Mouse (Mus musculus) yolk sac, embryonic 10.5 days (tissue): ENCODE measurements around the gene Hist1h2br.
"Not testable (repeated sequence)": the region's sequence is repeated elsewhere in the genome, so short reads cannot be mapped to it uniquely, and the experiment has no call there.

Experiments used
- DNase-seq: peaks from one replicate; pipeline ENCODE4 v3.0.0-alpha.2; 2017; ENCODE audit warnings: low spot score

Gene Hist1h2br

DNA sequence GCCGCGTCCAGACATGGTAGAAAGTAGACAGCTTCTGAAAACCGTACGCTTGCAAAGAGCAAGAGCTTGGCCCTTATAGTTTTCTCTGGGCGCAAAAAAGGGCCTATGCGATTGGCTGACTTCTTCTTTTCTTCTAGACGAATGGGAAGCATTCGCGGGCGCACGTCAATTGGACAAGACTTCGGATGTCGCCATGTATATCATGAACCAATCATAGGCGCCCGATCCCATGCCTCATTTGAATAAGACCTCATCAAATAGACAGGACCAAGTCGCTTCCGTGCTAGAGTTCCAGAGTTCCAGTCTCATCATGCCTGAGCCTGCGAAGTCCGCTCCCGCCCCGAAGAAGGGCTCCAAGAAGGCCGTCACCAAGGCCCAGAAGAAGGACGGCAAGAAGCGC lies at the start of gene Hist1h2br, which contains the start of gene Hist1h2ap:
TSS of gene Hist1h2br (plus strand) at position 283 of the 400 bp plus-strand sequence.
TSS of gene Hist1h2ap (minus strand) at position 47 of the 400 bp plus-strand sequence.
- not testable (repeated sequence) for DNase-seq

DNA sequence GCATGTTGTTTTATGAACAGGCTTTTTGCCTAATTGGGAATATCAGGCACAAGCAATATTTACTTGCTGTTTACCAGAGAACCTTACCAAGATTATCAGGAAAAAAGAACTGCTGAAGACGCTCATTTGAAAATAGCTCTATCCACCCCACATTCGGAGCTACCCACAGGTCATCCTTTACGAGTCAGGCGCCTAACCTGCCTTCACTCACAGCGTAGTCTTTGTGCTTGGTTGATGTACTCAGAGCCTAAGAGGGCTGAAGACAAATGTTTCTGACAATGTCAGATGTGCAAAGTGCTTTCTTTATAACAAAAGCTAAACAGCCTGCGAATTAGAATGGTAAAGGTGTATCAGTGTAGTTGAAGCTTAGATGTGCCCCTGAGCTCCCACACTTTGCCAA lies 49.2 kb upstream of the Hist1h2br start:
- peak; percentile 11 for DNase-seq

- peak; percentile 53 for DNase-seq
Observed at GRCm38 (mm10) chr13:21786189-21786898, 47.2 kb upstream of the Hist1h2br start.

- peak; percentile 96 for DNase-seq
Observed at GRCm38 (mm10) chr13:21786899-21787629, 46.5 kb upstream of the Hist1h2br start, which contains the start of the genes Hist1h2an and Hist1h2bp. Gene Hist1h2an (minus strand): TSS chr13:21787218. Gene Hist1h2bp (plus strand): TSS chr13:21787461.

DNA sequence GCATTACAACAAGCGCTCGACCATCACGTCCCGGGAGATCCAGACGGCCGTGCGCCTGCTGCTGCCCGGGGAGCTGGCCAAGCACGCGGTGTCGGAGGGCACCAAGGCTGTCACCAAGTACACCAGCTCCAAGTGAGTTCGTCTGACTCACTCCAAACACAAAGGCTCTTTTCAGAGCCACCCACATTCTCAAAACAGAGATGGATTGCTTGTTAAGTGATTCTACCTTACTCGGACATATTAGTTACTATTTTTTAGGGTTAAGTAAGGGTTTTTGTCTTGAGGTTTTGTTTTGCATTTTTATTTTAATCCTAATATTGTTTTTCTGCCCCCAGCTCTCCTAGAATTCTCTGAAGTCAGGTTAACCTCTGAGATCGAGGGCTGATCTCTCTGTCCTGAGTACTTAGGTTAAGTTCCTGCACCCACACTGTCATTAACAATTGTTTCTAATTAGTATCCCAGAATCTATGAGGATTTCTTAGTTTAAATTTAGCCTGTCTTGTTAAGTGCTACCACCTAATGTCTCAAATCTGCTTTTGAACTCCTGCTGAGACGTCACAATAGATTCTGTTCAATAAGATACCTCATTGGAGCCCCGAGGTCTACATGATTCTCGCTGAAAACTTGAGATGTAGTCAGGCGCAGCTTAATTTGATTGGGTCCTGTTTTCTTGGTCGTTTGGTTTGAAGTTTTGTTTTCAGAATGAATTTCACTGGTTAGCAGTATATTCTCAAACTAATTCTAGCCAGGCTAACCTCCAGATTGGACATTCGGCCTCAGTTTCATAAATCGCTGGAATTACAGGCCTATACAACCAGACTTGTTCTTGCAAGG lies 45.6 kb upstream of the Hist1h2br start:
- DNase-seq, result peak; percentile 26

DNA sequence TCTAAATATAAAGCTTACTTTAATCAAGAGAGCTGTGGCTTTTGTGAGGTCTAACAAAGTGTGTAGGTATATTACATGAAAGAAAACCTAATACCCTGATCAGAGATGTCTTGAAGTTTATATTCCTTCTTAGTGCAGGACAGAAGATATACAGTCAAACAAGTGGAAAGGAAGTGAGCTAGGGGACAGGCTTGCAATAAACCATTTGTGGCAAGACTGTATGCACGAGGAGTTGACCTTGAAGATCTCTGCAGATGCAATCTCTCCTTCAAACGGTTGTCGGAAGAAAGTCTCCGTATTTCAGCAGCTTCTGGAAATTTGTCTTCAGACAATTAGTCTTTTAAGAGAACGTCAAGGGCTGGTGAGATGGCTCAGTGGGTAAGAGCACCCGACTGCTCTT lies 43.6 kb upstream of the Hist1h2br start:
- no peak for DNase-seq

GRCm38 (mm10) chr13:21790601-21791283 lies 42.8 kb upstream of the Hist1h2br start:
- DNase-seq, result peak; percentile 58

DNA sequence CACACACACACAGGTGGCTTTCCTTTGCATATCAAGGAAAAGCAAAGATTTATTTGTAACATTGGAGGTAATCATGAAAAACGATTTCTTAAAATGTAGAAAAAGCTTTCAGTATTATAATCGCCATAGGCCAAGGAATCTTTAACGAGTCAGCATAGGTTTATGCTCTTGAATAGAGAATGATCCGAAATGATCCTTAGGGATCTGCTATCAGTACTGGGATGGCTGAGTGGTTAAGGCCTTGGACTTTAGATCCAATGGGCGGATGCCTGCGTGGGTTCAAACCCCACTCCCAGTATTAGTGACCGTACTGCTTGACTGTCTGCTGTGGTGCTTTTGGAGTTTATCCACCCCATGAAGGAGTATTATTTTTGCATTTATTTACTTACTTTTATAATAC lies 38.0 kb upstream of the Hist1h2br start:
- DNase-seq, result no peak

- DNase-seq, result not testable (repeated sequence)
Observed at GRCm38 (mm10) chr13:21797163-21797562, 36.4 kb upstream of the Hist1h2br start.

- not testable (repeated sequence) for DNase-seq
Observed at GRCm38 (mm10) chr13:21803058-21803457, 30.5 kb upstream of the Hist1h2br start.

- DNase-seq, result not testable (repeated sequence)
Observed at GRCm38 (mm10) chr13:21810073-21810472, 23.5 kb upstream of the Hist1h2br start, which contains the start of the genes Hist1h2bq and Hist1h2ao. Gene Hist1h2bq (minus strand): TSS chr13:21810197. Gene Hist1h2ao (plus strand): TSS chr13:21810465.

DNA sequence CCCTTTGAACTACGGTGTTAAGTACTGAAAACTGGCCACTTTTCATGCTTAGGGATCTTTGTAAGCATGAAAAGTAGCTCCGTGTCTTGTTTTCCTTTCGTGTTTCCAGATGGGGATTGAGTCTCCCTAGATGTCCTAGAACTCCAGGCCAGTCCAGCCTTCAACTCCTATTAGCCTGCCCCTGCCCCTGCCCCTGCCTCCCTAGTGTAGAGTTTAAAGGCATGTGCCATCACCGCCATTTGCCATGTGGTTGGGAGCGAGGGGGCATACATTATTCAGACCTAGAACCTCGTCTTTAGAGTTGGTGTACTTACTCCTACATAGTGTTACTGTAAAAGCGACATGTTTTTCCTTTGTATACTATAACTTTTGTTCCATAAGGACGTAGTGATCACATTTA lies 22.5 kb upstream of the Hist1h2br start:
- DNase-seq, result not testable (repeated sequence)

DNA sequence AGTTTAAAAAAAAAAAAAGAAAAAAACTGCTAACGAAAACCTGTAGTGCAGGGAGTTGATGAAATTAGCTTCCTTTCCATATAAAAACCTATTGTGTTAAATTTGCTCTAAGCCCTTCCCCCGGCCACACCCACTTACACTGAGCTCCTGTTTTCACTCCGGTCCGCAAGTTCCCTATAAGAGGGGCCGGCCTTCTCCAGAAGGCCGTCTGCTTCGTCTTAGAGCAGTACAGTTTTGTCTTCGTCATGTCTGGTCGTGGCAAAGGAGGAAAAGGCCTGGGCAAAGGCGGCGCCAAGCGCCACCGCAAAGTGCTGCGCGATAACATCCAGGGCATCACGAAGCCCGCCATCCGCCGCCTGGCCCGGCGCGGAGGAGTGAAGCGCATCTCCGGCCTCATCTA lies 22.0 kb upstream of the Hist1h2br start, which contains the start of gene Hist1h4m:
TSS of gene Hist1h4m (plus strand) at position 208 of the 400 bp plus-strand sequence.
- DNase-seq, result not testable (repeated sequence)

GRCm38 (mm10) chr13:21812092-21812491 lies 21.5 kb upstream of the Hist1h2br start:
- not testable (repeated sequence) for DNase-seq

- DNase-seq, result not testable (repeated sequence)
Observed at GRCm38 (mm10) chr13:21820082-21820890, 13.3 kb upstream of the Hist1h2br start.

DNA sequence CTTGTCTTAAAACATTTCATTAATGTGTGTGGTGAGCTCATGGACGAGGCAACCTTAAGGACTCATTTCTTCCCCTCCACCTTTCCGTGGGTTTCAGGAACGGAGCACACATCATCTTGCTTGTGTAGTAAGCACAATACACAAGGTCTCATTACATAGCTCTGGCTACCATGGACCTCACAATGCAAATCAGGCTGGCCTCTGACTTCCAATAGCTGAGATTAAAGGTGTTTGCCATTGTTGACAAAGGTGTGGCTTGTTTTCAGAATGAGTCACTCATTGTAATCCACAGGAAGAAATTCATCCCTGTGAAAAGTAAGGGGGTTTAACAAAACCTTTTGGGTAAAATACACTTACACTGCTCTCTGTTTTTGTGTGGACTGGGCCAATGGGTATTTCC lies 5.0 kb upstream of the Hist1h2br start:
- no peak for DNase-seq

GRCm38 (mm10) chr13:21830344-21830743 lies 3.2 kb upstream of the Hist1h2br start:
- DNase-seq, result peak; percentile 17

DNA sequence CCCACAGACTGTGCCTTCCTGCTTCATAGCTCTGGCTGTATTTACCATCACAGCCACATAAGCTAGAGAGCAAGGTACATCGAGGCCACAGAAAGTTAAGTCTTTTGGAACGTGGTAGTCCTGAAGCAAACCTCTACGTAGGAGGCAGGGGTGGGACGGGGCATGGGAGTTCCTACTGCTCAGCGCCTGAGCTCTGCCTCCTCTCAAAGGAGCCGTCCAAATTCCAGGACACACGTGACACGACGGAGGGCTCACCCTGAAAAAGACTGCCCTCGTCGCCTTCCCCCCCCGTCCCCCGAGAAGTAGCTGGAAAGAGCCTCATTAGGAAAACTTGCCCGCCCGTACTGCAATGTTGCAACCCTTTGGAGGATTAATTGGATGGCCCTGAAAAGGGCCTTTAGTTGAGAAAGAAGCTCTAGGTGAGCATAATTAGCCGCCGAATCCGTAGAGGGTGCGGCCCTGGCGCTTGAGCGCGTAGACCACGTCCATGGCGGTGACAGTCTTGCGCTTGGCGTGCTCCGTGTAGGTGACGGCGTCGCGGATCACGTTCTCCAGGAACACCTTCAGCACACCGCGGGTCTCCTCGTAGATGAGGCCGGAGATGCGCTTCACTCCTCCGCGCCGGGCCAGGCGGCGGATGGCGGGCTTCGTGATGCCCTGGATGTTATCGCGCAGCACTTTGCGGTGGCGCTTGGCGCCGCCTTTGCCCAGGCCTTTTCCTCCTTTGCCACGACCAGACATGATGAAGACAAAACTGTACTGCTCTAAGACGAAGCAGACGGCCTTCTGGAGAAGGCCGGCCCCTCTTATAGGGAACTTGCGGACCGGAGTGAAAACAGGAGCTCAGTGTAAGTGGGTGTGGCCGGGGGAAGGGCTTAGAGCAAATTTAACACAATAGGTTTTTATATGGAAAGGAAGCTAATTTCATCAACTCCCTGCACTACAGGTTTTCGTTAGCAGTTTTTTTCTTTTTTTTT lies 1.8 kb upstream of the Hist1h2br start, which contains the start of gene Hist1h4n:
TSS of gene Hist1h4n (minus strand) at position 779 of the 977 bp plus-strand sequence.
- not testable (repeated sequence) for DNase-seq

DNA sequence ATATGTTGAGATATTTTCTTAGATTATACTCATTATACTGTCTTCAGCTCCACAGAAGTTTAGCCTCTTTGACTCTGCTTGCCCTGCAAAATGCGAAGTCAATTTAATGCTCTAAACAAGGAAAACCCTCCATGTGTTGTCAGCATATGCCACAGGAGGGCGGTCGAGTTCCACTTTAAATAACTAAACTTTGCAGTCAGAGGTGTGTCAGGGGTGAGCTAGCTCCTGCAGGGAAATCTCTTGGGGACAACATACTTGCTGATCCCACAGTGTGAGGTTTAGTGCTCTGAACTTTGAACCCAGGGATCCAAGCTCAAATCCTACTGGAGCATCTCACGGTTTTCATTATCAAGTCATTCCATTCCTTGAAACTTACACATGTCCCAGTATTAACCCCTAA lies 7.0 kb downstream of the Hist1h2br start:
- DNase-seq, result not testable (repeated sequence)
